Comparison of ENCODE assay signal across 9 mouse cellular contexts in genomic region chr2:93458332-93459207, GRCm38 (mm10). TPM values are rescaled to one million over a fixed set of nuclear protein-coding genes. Genes with fewer than 3 reads are reported as not detected.
DNase-seq lines count a peak whose midpoint lies in the region; ATAC-seq lines count a peak whose summit lies in the region.
"Had no signal": no experiment of that assay in that cellular context is flagged by ENCODE, and none has a peak within 500 bp of the region (broad histone marks: within the 10 kb centered on the region; RNA-seq: fewer than 3 reads in every experiment).

No protein-coding gene starts in this region.

- DNase-seq in lung, postnatal 36 days, result peak; percentile 67
- DNase-seq in layer of hippocampus, postnatal 10 days (ENCODE audit: low spot score in 2 of 2), result no peak
- DNase-seq in right cerebral cortex, postnatal 25 days, result no peak
- DNase-seq in cerebellum, postnatal 4 days (ENCODE audit: low spot score in 2 of 2), result no peak

- no peak for ATAC-seq in forebrain, embryonic 12.5 days (ENCODE audit: low FRiP score)
- no peak for ATAC-seq in forebrain, embryonic 15.5 days (replicated peaks)
- ATAC-seq in common myeloid progenitor, adult 5-6 weeks (replicated peaks; ENCODE audit: low read depth, poor library complexity, severe bottlenecking), result peak; percentile 15; the same call in 1 of the 2 replicates
- ATAC-seq in kidney, embryonic 14.5 days (ENCODE audit: low FRiP score, low TSS enrichment), result no peak

- H3K4me2 ChIP-seq in forebrain, embryonic 12.5 days, result no peak overlapping the region
- H3K4me2 ChIP-seq in forebrain, embryonic 15.5 days (replicated peaks), result no peak overlapping the region
- H3K4me2 ChIP-seq in kidney, embryonic 14.5 days (replicated peaks; ENCODE audit: low read depth, low read length), result no peak overlapping the region

- no peaks in the 10 kb centered on the region for H3K36me3 ChIP-seq in forebrain, embryonic 12.5 days (replicated peaks)
- no peaks in the 10 kb centered on the region for H3K36me3 ChIP-seq in forebrain, embryonic 15.5 days
- no peaks in the 10 kb centered on the region for H3K36me3 ChIP-seq in kidney, embryonic 14.5 days (ENCODE audit: control insufficient read depth, insufficient read depth, low read length)
- H3K36me3 ChIP-seq: G1E had no signal

- H3K27ac ChIP-seq in forebrain, embryonic 12.5 days, result 0 out of 2 replicates have a peak overlapping the region, but pooled peaks have one; percentile 19
- no peak overlapping the region for H3K27ac ChIP-seq in forebrain, embryonic 15.5 days (replicated peaks)
- peak overlapping the region; percentile 3; the same call in 1 of the 2 replicates for H3K27ac ChIP-seq in kidney, embryonic 14.5 days (ENCODE audit: low read depth, low read length)

- peaks cover 19% of the 10 kb centered on the region for H3K4me1 ChIP-seq in forebrain, embryonic 12.5 days
- H3K4me1 ChIP-seq in forebrain, embryonic 15.5 days, result peaks cover 18% of the 10 kb centered on the region
- peaks cover 17% of the 10 kb centered on the region for H3K4me1 ChIP-seq in kidney, embryonic 14.5 days (ENCODE audit: control insufficient read depth, insufficient read depth, low read length)

- WGBS in forebrain, embryonic 12.5 days, result 76% methylated on average over 8 of the region's 8 CpGs
- WGBS in forebrain, embryonic 15.5 days, result 81% methylated on average over 8 of the region's 8 CpGs
- 48% methylated on average over 8 of the region's 8 CpGs for WGBS in kidney, embryonic 14.5 days

- no peak overlapping the region for H3K9ac ChIP-seq in forebrain, embryonic 12.5 days
- H3K9ac ChIP-seq in forebrain, embryonic 15.5 days (replicated peaks), result no peak overlapping the region
- H3K9ac ChIP-seq in kidney, embryonic 14.5 days (ENCODE audit: low read depth, low read length), result no peak overlapping the region

- H3K9me3 ChIP-seq in forebrain, embryonic 12.5 days, result peaks cover 5% of the 10 kb centered on the region; the same call in 1 of the 2 replicates
- H3K9me3 ChIP-seq in forebrain, embryonic 15.5 days, result no peaks in the 10 kb centered on the region
- H3K9me3 ChIP-seq in kidney, embryonic 14.5 days (ENCODE audit: control insufficient read depth, low read length), result no peaks in the 10 kb centered on the region
- H3K9me3 ChIP-seq: G1E had no signal

- H3K4me3 ChIP-seq in forebrain, embryonic 12.5 days (replicated peaks), result no peak overlapping the region
- no peak overlapping the region for H3K4me3 ChIP-seq in forebrain, embryonic 15.5 days
- H3K4me3 ChIP-seq in kidney, embryonic 14.5 days (ENCODE audit: low read length), result no peak overlapping the region

- H3K27me3 ChIP-seq in forebrain, embryonic 12.5 days, result peaks cover 32% of the 10 kb centered on the region
- no peaks in the 10 kb centered on the region for H3K27me3 ChIP-seq in forebrain, embryonic 15.5 days
- H3K27me3 ChIP-seq in kidney, embryonic 14.5 days (ENCODE audit: control insufficient read depth, insufficient read depth, low read length), result 0 out of 2 replicates have a peak, but pooled peaks cover 7% of the 10 kb centered on the region

RNA-seq across cellular contexts. Expression of gene Cd82, which starts 4.4 kb away (rescaled TPM):
- polyA plus RNA-seq in forebrain, embryonic 12.5 days (2016; fragmentation: Nextera tagmentation; extraction: Ambion mirVana), result 9.1 and 10.6 TPM in 2 replicates
- polyA plus RNA-seq in forebrain, embryonic 15.5 days (2015; fragmentation: Nextera tagmentation; extraction: Ambion mirVana), result 17.6 and 19.6 TPM in 2 replicates
- total RNA-seq in common myeloid progenitor, adult 5-6 weeks (2017), result 42.9 and 43.7 TPM in 2 replicates
- polyA plus RNA-seq in kidney, embryonic 14.5 days (2014; fragmentation: Nextera tagmentation; extraction: Ambion mirVana), result 17.4 and 27.4 TPM in 2 replicates
- 10 to 100 TPM; 11.4 to 12.4 TPM for total RNA-seq in layer of hippocampus, postnatal 10 days (2021)
